Mouse (Mus musculus) gastrocnemius, adult 8-10 months (tissue): ENCODE results near the gene Plg. TPM values are rescaled to one million over a fixed set of nuclear protein-coding genes. Genes with fewer than 3 reads are reported as not detected.

ENCODE experiments used
- DNase-seq, 2 experiments: peaks; one replicate each; pipeline ENCODE4 v3.0.0; 2022; ENCODE audit warnings: low spot score in 2 of 2
- total RNA-seq, 4 experiments: library from RNA; stranded (reverse); gene quantifications; 2 replicates each; pipeline ENCODE4 v1.2.4; 2022

Plg gene
- total RNA-seq, 4 experiments from 2014 or later: 0.56 TPM; not detected in 3

DNA sequence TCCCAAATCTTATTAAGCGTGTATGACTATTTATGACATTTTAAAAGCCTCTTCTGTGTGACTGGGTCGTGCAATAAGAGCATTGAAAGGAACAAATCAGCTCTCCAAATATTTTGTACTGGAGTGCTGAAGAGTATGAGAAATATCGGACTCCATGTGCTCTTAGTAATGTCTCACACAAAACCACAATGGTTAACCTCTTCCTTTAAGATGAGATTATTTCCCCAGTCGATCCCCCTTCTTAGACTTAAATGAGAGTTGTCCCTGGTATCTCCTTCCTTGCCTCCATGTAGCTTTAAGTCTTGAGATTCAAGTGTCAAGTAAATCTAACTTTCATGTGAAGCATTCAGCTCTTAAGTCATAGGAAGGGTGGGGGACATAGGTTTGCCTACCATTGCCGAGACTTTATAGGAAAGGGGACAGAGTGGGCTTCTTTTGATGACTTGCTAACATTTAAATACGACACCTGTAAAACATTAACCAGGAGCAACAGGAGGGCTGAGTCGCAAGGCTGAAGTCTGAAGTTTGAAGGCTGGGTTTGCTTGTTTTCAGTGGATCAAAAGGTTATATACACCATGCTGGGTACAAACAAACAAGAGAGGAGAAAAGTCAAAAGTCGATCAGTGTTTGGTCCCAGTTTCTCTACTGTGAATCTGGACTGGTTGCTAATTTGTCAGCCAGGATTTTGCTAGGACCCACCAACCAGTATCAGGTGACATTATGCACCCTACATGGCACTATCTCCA is 6.8 kb downstream of the Plg start:
- DNase-seq: no peak

DNA sequence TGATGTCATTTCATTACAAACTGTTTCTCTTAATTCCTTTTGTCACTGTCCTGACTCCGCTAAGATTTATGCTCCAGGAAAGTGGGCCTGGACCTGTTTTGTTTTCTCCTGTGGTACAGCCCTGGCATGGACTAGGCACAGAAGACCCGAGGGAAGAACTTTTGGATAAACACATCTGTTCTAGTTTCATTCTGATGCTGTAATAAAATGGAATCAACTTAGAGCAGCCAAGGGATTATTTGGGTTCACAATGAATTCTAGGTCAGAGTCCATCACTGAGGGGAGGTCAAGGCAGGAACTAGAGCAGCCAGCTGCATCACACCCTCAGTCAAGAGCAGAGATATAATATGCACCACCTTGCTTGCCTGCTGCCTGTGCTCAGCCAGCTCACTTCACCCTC is 9.4 kb downstream of the Plg start:
- no peak for DNase-seq

DNA sequence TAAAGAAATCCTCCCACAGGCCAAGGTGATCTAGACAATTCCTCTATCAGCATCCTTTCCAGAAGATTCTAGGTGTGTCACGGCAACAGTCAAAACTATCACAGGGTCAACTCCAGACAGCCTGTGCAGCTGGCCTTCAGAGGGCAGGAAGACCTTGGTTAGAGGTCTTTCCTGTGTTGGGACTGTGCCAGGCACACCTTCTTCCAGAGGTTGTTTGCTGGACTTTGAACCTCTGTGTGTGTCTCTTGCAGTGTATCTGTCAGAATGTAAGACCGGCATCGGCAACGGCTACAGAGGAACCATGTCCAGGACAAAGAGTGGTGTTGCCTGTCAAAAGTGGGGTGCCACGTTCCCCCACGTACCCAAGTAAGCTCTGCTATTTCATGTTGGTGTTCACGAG is 9.8 kb downstream of the Plg start:
- no peak for DNase-seq

DNA sequence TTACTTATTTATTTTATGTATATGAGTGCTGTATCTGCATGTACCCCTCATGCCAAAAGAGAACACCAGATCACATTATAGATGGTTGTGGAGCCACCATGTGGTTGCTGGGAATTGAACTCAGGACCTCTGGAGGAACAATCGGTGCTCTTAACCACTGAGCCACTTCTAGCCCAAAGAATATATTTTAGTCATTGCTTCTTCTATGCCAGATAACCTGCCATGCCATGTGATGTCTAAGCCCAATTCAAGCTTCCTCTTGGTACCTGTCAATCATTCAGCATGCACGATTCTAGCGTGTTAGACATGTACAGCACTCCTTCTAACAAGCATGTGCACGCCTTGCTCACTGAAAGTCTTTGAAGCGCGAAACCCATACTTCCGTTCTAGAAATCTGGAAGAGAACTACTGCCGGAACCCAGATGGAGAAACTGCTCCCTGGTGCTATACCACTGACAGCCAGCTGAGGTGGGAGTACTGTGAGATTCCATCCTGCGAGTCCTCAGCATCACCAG is 17.8 kb downstream of the Plg start:
- DNase-seq: no peak

DNA sequence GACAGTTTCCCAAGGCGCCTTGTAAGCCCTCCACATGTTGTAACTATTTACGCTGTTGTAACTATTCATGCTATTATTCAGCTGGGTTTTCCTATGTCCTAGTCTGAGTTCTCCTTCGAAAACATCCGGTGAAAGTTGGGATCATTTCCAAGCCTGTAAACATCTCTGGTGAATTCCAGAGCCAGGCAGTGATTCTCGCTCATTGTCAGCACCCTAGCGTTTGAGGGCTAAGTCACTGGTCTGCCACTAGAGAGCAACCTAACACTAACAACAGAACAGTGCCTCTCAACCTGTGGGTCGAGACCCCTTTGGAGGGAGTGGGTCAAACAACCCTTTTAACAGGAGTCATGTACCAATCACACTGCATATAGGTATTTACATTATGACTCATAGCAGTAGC is 25.0 kb downstream of the Plg start:
- no peak for DNase-seq

DNA sequence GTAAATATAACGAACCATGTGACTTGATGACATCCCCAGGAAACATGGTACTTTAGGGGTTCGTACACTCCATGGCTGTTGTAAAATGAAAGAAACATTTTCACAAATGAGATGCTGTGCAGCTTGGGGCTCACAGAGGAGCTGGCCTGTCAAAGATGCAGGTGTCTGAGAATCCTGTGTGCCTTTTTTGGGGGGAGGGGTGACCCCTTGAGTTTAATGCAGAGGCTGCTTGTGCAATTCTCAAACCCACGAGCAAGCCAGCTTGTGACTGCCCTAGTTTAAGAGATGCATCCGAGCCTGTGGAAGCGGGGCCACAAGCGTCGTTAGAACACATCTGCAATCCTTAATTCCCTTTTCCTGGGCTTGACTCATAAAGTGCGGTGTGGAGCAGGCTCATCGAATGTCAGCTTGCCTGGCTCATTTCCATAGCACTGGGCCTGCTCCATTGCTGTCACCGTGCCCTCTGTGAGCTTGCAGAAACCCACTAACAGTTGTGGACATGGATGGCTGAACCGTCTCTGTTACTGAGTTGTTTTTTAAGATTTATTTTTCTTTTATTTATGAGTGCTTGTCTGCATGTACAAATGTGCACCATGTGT is 31.0 kb downstream of the Plg start:
- peak; percentile 29 to 40 for DNase-seq

DNA sequence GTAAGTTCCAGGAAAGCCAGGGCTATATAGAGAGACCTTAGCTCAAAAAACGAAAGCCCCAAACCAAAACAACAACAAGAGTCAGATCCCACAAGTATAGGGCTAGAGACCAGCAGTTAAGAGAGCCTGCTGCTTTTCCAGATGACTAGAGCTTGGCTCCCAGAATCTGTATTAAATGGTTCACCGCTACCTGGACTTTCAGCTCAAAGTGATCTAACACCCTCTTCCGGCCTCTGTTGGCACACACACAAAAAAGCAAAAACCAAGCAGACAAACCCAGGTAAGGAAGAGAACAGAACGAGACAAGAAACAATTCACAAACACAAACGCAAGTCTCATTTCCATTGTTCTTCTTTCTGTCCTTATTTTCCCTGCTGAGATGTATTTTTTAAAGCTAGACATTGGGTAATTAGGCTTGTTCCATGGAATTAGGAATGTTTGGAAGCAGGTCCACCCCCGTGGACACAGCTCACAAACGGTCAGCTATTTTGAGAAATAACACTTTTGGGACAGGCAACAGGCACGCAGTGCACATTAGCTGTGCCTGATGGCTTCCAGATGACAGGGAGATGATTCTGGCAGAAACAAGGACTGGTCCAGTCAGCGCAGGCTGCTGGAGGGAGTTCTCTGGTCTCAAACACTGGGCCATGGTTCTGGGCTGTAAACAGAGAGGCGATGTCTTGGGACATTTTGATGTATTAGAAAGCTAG is 33.9 kb downstream of the Plg start:
- peak; percentile 44 to 52 for DNase-seq

DNA sequence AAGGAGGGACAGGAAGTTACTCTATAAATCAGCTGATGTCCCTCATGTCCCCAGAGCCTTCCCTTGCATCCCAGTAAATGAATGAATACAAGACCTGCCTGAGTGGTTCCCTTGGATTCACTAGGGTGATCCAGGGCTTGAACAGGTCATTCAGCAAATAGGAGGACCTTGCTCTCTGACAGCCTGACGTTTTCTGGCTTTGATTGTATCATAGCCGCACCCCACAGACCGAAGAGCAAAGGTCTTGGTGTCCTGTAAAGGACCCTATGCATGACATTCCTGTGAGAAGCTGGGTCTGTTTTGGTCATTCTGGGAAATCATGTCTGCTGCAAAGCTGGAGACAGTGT is 34.5 kb downstream of the Plg start:
- no peak for DNase-seq

DNA sequence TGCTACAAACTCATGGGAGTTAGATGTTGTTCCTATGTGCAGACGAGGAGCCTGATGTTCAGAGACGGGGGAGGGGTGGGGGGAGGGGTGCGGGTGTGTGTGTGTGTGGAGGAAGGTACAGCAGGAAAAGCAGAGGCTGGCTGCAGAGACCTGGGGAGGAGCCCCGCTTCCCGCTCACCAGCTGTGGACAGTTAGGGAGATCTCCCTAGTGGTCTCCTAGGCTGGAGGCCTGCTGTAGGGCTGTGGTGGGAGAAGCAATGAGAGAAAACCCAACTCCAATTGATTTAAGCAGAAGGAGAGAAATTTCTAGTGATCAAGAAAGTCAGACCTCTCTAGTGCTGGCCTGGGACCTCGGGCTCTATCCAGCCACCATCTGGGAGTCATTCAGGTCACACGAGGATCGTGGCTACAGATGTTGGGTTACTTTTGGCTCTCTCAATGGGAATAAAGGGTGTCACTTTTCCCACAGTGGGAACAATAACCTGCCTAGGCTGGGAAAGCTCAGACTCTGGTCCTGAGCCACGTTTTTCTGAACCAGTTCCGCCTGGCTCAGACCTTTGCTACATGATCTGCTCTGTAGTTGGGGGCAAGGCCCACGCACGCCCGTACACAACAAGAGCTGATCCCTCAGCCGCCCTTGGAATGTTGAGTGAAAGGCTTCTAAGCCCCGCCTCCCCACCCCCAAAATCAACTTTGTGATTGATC is 36.8 kb downstream of the Plg start:
- peak; percentile 48 to 65 for DNase-seq

DNA sequence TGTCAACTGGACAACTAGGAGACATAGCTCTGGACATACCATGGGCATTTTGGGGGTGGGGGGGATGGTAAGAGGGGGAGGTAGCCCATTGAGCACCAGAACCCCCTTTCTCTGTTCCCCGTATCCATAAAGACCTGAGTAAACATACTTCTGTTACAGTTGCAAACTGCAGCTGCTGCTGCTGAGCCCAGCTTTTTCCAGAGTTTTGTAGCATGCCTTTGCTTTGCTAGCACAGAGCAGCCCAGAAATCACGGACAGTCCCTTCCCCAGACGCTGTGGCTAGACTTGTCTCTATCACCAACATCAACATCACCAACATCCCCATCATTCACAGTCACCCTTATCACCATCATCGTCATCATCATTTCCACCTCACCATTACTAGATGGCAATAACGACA is 37.3 kb downstream of the Plg start:
- no peak for DNase-seq

DNA sequence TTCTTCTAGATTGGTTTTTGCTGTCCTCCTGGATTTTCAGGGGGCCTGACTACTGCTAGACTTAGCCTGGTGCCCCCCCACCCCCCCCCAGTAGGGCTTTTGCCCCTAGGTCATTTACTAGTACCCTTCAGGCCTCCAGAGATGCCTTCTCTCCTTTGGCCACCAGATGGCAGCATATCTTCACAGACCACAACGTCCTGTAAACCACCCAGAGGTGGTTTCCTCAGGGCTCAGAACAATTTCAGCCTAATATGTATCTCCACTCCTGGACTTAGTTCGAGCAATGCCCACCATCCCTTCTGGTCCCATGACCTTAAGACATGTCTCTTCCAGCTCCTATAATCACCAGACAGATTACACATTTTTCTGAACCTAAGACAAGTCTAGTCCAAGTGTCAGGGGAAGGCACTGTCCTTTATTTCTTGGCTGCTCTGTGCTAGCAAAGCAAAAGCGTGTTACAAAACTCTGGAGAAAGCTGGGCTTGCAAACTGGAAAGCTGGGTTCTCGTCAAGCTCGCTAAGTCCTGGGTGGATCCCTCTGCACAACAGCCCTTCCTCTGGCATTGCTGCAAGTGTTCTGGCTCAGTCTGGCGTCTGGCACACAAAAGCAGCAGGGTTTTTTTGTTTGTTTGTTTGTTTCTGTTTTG is 38.0 kb downstream of the Plg start:
- peak; percentile 62 to 71 for DNase-seq

DNA sequence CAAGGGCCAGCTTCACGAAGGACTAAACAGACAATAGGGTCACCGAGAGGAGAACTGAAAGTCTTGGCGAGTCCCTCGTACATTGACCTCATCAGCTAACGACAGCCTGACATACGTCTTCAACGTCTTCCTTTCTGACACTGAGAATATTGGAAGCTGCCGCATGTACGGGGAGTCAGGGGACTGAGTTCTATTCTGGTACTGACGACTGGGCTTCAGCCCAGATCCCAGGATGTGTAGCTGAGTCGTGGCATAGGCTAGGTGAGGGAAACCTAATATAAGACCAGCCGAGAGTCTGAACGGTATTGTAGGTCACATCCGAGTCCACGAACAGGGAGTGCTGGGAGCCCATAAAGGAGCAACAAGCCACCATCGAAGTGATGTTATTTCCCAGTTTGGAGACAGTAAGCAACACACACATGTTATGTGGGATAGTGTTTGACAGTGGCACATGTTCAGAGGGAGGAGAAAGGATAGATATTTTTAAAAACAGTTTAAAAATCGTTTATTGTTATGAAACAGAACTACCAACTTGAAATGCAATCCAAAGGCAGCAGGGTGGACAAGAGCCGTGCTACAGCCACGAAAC is 41.2 kb downstream of the Plg start:
- peak; percentile 47 to 61 for DNase-seq

DNA sequence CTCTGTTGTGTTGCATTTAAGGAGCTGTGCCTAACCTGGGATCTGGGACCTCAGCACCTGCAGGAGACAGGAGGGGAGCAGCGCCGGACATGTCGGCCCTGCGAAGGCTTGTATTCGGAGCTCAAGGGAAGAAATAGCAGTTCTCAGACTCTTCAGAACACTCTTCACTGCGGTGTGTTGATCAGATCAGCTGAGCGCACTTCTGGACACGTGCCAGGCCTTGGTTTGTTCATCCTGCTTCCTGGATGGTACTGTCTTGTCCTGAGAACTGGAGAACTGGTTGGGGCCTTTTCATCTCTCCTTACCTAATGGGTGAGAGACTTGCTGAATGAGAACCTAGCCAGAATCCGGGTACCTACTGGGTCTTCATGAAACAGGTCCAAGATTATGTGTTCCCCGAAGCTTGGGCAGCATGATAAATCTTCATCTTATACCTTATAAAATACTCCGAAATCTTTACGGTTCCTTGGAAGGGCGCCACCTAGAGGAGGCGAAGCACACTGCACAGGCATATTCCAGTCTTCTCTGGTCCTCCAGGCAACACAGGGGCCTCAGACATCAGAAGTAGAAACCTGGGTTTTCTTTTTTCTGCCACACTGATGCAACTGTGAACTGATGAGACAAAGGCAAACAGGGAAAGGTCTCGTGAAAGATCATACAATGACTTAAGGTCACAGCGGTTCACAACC is 42.6 kb downstream of the Plg start:
- DNase-seq: no peak

DNA sequence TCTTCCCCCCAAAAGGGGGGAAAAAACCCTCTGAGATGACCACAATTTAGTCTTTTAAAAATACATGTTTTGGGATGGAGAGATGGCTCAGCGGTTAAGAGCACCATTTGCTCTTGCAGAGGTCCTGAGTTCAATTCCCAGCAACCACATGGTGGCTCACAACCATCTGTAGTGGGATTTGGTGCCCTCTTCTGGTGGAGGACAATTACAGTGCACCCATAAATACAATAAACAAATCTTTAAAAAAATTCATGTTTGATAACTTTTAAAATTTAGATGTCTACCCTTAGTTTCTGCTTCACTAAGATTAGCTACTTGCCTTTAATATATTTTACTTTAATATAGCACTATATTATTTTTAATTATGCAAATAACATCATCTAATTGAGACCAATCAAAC is 43.7 kb downstream of the Plg start:
- no peak for DNase-seq

DNA sequence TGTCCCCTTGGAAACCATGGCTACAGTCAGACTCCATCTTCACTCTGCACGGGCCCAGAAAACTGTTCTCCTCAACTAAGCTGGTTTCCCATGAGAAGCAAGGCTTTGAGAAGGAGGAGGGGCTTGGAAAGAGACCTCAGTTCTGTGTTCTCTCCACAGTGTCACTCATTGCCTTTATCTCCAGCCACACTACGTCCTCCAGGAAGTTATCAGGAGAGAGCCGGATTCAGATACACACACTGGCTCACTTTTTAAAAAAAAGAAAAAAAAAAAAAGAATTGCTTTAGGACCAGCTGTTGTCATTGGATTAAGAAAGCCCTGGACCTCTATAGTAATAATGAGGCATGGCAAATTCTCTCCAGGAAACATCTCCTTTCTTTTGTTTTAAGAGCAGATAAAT is 48.7 kb downstream of the Plg start:
- no peak for DNase-seq

DNA sequence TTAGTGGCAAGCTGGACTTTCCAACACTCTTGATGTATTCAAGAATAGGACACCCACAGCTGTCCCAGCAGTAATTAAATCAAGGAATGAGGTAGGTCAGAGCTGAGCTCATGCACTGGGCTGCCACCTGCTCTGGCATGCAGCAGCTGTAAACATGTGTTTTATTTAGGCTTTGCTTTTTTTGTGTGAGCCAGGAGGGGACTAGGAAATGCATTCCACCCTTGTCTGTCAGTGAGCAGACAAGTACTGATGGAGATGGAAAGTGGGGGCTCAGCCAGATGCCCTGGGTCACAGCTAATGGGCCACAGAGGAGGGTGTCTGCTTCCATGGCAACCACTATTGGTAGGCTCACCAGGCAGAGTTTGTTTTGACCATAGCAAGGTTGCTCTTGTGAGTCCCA is 50.0 kb downstream of the Plg start:
- DNase-seq: no peak

DNA sequence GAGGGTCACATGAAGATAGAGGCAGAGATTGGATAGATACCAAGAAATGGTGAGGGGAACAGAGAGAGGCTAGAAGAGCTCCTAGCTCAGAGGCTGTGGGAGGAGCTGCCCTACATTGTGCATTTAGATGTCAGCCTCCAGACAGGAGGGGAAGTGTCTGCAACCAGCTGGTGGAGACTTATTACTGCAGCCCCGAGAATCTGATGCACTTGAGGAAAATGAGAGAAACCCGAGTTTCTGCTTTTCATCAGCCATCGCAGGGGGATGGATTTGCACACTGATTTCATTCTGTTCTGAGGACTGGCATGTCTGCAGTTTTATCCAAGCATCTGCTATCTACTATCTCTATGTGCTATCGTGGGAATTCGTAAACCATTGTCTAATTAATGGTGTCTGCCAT is 53.3 kb downstream of the Plg start:
- DNase-seq: no peak

DNA sequence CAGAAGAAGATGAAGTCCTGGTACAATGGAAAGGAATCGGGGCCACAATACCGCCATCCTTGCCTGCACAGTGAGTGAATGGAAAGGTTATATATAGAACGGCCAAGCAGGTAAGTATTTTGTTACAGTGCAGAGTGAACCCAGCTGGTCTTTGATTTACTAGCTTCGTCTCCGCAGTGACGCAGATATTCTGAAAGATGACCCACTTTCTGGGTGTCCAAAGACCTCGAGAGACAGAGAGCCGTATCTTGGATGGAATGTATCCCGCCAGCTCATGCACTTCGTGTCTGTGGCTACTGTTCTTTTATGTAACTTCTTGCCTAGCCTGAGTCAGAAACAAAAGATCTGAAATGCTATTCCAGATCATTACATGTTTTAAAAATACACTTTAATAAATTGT is 59.4 kb downstream of the Plg start:
- no peak for DNase-seq

DNA sequence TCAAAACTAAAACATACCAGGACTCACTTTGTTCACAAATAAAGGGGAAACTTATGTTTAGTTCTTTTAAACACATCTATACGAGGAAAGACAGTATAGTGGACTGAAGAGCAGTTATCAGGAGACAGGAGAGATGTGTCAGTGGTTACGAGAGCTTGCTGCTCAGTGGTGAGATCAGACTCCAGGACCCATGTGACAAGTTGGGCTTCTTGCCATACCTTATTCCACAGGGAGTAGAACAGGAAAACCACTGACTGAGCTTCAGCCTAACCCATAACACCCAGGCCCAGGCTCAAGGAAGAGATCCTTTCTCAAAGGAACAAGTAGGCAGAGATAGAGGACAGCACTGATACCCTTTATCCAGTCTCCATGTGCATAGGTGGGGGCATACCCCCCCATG is 66.2 kb downstream of the Plg start:
- no peak for DNase-seq

DNA sequence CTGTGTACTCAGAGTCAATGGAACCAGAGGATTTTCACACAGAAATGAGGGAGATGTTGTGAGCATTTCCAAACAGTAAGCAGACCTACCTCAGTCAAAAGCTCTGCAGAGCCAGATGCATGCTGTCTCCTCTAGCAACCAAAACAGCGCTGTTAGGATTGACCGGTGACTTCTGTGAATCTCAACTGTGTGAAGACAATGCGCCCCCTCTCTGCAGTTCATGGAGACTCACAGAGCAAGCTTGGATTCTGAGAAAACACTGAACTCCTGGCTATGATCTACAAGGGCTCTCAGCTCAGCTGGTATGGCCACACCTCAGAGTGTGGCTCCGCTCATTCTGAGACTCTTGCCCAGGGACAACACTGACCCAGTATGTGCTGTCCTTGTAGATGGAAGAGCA is 72.8 kb downstream of the Plg start:
- DNase-seq: no peak
